Mouse (Mus musculus) C2C12 (cell line): Measurements from ENCODE around the gene Dppa3. TPM values are rescaled to one million over a fixed set of nuclear protein-coding genes. Genes with fewer than 3 reads are reported as not detected.

ENCODE experiments used
- H3K27me3 ChIP-seq: one replicate; pipeline ENCODE4 v1.6.1; 2011; ENCODE audit not compliant: control insufficient read depth, insufficient read depth, insufficient read length
- H3K36me3 ChIP-seq: one replicate; pipeline ENCODE4 v1.6.1; 2011; ENCODE audit not compliant: control insufficient read depth, insufficient read depth
- H3K4me3 ChIP-seq: one replicate; pipeline ENCODE4 v1.5.1; 2011; ENCODE audit warnings: mild to moderate bottlenecking, control low read depth; ENCODE audit not compliant: poor library complexity, insufficient read depth, severe bottlenecking
- H3K79me2 ChIP-seq: one replicate; pipeline ENCODE4 v1.6.1; 2011; ENCODE audit not compliant: control insufficient read depth, insufficient read depth
- H3K79me3 ChIP-seq: one replicate; pipeline ENCODE4 v1.6.1; 2011; ENCODE audit warnings: low read depth, control low read depth
- H3ac ChIP-seq: one replicate; pipeline ENCODE3; 2011; ENCODE audit warnings: low read depth; ENCODE audit not compliant: control insufficient read depth, insufficient read length
- CEBPB ChIP-seq: IDR thresholded peaks from one replicate; pipeline ENCODE4 v1.6.1; 2011; ENCODE audit warnings: low read depth, mild to moderate bottlenecking, control low read depth, moderate library complexity
- CTCF ChIP-seq: IDR thresholded peaks from one replicate; pipeline ENCODE4 v1.5.1; 2011; ENCODE audit not compliant: control insufficient read depth, insufficient read depth, insufficient read length
- FOSL1 ChIP-seq: IDR thresholded peaks from one replicate; pipeline ENCODE4 v1.8.0; 2011; ENCODE audit warnings: mild to moderate bottlenecking, low read length; ENCODE audit not compliant: poor library complexity, insufficient read depth, severe bottlenecking
- MAX ChIP-seq: IDR thresholded peaks from one replicate; pipeline ENCODE4 v1.6.1; 2011; ENCODE audit warnings: mild to moderate bottlenecking, control low read depth
- MYOD1 ChIP-seq: IDR thresholded peaks from one replicate; pipeline ENCODE4 v1.6.1; 2011; ENCODE audit warnings: low read depth; ENCODE audit not compliant: control insufficient read depth, insufficient read length
- MYOG ChIP-seq: IDR thresholded peaks from one replicate; pipeline ENCODE4 v1.6.1; 2011; ENCODE audit not compliant: control insufficient read depth, insufficient read length; ENCODE audit errors: extremely low read depth
- USF1 ChIP-seq: IDR thresholded peaks from one replicate; pipeline ENCODE4 v1.6.1; 2011; ENCODE audit warnings: low read depth, mild to moderate bottlenecking, control low read depth, moderate library complexity
- polyA plus RNA-seq: library from polyadenylated mRNA; unstranded; fragments of >200 nt; fragmentation: generic; extraction: Trizol; gene quantifications from one replicate; pipeline ENCODE4 v1.2.1, GENCODE M21; 2012; ENCODE audit warnings: missing spikeins

Gene Dppa3
- polyA plus RNA-seq, 1 experiment: not detected

DNA sequence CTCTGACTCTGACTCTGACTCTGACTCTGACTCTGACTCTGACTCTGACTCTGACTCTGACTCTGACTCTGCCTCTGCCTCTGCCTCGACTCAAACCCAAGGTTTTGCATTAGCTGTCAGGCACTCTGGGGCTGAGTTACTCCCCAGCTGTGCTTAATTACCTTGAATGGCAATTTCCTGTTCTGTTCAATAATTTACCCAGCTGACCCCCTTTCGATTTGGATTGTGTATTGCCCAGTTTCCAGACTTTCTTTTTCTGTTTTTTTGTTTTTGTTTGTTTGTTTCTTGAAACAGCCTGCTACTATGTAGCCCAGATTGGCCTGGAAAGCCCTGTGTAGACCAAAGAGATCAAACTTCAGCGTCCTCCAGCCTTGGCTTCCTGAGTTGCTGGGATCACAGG is 10.2 kb upstream of the Dppa3 start:
- no peaks in the 10 kb centered on the region for H3K79me2 ChIP-seq

DNA sequence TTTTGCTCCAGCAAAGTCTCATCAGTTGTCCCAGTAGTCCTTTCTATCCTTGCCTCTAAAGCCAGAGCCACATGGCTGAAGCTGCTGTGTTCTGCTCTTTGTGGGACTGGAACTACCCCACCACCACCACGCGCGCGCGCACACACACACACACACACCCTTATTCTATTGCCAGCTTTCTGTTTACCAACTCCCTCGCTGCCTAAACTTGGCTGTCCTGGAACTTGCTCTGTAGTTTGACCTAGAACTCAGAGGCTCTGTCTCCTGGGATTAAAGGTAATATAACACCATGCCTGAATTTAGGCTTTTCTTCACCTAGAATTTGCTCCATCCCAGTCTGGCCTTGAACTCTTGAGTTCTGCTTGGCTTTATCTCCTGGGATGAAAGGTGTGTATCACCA is 5.1 kb upstream of the Dppa3 start:
- H3K36me3 ChIP-seq: no peaks in the 10 kb centered on the region
- no peaks in the 10 kb centered on the region for H3K79me3 ChIP-seq
- no peak overlapping the region for H3ac ChIP-seq
- H3K27me3 ChIP-seq: no peaks in the 10 kb centered on the region
- no peak overlapping the region for H3K4me3 ChIP-seq
- no peak for TF ChIP-seq MYOG
- TF ChIP-seq MYOD1: no peak
- TF ChIP-seq CEBPB: no peak
- no peak for TF ChIP-seq CTCF
- TF ChIP-seq MAX: no peak
- no peak for TF ChIP-seq FOSL1
- TF ChIP-seq USF1: no peak
- H3K79me2 ChIP-seq: no peaks in the 10 kb centered on the region

More for the DNA sequence above, 10.2 kb upstream of the Dppa3 start:
- no peaks in the 10 kb centered on the region for H3K27me3 ChIP-seq
- H3K36me3 ChIP-seq: no peaks in the 10 kb centered on the region
- no peak overlapping the region for H3ac ChIP-seq
- H3K4me3 ChIP-seq: no peak overlapping the region
- TF ChIP-seq MYOG: no peak
- no peak for TF ChIP-seq FOSL1
- no peak for TF ChIP-seq MYOD1
- TF ChIP-seq USF1: no peak
- no peak for TF ChIP-seq MAX
- no peak for TF ChIP-seq CEBPB
- TF ChIP-seq CTCF: no peak
- no peaks in the 10 kb centered on the region for H3K79me3 ChIP-seq

DNA sequence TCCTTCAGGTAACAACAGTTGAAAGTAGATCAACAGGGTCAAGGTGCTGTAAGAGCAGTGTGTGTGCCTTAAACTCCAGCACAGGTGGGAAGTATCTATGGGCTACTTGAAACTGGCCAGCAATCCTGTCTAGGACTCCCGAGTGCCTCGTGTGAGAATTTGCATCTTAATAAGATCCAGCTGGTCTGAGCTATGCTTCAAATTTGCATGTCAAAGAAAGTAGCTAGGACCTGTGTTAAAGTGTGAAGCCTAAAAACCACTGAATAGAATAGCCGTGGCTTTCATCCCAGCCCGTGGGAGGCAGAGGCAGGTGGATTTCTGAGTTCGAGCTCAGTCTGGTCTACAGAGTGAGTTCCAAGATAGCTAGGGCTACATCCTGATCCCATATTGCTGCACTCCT is 1.7 kb upstream of the Dppa3 start:
- no peaks in the 10 kb centered on the region for H3K79me2 ChIP-seq
- H3K27me3 ChIP-seq: no peaks in the 10 kb centered on the region
- no peak for TF ChIP-seq CTCF
- TF ChIP-seq MYOD1: no peak
- no peak for TF ChIP-seq FOSL1
- TF ChIP-seq MYOG: no peak
- no peak for TF ChIP-seq USF1

DNA sequence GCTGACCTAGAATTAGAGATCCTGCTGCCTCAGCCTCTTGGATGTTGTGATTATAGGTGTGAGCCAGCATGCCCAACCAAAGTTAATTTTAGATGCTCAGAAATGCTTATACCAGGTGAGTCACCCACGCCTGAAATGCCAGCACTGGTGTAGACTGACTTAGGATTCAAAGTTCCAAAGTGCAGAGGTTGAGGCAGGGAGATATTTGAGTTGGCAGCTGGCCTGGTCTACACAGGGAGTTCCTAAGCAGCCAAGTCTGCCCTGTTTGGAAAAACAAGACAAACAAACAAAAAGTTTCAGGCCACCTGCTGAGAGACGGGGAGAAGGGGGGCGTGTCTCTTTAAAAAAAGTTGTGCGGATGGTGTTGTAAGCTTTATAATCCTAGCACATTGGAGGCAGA is 1.1 kb upstream of the Dppa3 start:
- H3K79me3 ChIP-seq: no peaks in the 10 kb centered on the region
- H3K4me3 ChIP-seq: no peak overlapping the region
- no peak overlapping the region for H3ac ChIP-seq
- no peaks in the 10 kb centered on the region for H3K79me2 ChIP-seq
- TF ChIP-seq MYOG (no peak), MYOD1 (no peak)
- no peaks in the 10 kb centered on the region for H3K36me3 ChIP-seq
- no peaks in the 10 kb centered on the region for H3K27me3 ChIP-seq

More for the DNA sequence above, 1.7 kb upstream of the Dppa3 start:
- no peak overlapping the region for H3K4me3 ChIP-seq
- H3K79me3 ChIP-seq: no peaks in the 10 kb centered on the region
- no peak overlapping the region for H3ac ChIP-seq
- no peaks in the 10 kb centered on the region for H3K36me3 ChIP-seq

DNA sequence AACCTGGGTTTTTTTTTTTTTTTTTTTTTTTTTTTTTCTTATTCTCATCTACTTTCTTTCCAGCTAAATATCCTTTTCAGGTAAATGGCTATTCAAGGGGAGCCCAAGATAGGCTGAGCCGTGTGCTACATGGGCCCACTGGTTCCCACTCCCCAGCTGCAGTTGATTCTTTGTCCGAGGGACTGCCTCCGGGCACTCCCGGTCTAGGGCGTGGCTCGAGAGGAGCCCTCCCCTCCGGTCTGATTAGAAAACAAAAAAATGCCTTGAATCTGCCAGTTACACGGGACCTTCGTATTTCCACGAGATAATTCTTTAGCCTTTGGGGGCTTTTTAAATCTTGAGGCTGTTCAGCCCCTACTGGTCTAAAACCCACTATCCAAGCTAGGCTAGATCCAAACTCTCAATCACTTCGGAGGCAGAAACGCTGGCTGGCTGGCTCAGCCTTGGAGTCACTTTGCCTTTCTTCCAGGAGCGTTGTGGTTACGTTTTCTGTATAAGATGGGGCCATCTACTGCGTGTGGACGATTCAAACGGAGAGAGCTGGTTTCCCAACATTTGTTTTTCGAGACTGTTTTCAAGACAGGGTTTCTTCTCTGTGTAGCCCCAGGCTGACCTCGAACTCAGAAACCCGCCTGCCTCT is 1.4 kb downstream of the Dppa3 start:
- Histone ChIP-seq H3K79me3 (no peaks in the 10 kb centered on the region), H3K79me2 (no peaks in the 10 kb centered on the region), H3K27me3 (no peaks in the 10 kb centered on the region), H3K36me3 (no peaks in the 10 kb centered on the region), H3ac (no peak overlapping the region), H3K4me3 (no peak overlapping the region)
- no peak for TF ChIP-seq USF1
- no peak for TF ChIP-seq MYOG
- TF ChIP-seq CTCF: no peak
- TF ChIP-seq FOSL1: no peak
- no peak for TF ChIP-seq MAX
- TF ChIP-seq MYOD1: no peak
- TF ChIP-seq CEBPB: no peak

DNA sequence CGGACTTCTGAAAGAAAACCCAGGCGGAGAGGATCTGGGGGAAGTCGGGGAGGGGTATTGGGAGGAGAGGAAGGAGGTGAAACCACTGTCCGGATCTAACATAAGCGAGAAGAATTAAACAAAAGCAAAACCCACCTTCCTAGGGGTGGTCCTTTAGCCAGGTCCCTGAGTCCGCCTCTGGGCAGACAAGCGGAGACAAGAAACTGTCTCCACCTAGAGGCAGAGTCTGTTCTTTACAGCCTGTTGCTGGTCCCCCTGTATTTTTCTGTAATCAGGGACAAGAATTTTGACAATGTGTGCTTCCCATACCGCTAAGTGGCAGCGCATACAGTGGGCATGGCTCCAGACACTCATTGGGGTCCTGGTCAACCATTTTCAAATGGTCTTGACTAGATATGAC is 7.2 kb downstream of the Dppa3 start:
- no peak overlapping the region for H3K4me3 ChIP-seq
- H3K36me3 ChIP-seq: no peaks in the 10 kb centered on the region
- H3ac ChIP-seq: no peak overlapping the region
- TF ChIP-seq MAX (no peak), USF1 (no peak), MYOG (no peak), FOSL1 (no peak), MYOD1 (no peak), CEBPB (no peak), CTCF (no peak)
- H3K79me2 ChIP-seq: no peaks in the 10 kb centered on the region
- H3K27me3 ChIP-seq: no peaks in the 10 kb centered on the region
- H3K79me3 ChIP-seq: no peaks in the 10 kb centered on the region
